Mouse (Mus musculus) neural tube, embryonic 10.5 days (tissue): ENCODE measurements around the gene Nap1l4.
A peak's percentile ranks its signal among the peaks of the same experiment; 100 is the strongest.

ENCODE experiments used
- DNase-seq: peaks from one replicate; pipeline ENCODE4 v3.0.0-alpha.2; 2017; ENCODE audit warnings: low spot score; ENCODE audit errors: extremely low spot score

The Nap1l4 gene

GRCm38 (mm10) chr7:143519333-143519732 is 29.6 kb downstream of the Nap1l4 start:
- DNase-seq = no peak

- no peak for DNase-seq
These were observed 34.5 kb downstream of the Nap1l4 start for GRCm38 (mm10) chr7:143514416-143514768.

- no peak for DNase-seq
These were observed 35.0 kb downstream of the Nap1l4 start for GRCm38 (mm10) chr7:143513763-143514415.

- no peak for DNase-seq
These were observed 37.6 kb downstream of the Nap1l4 start for GRCm38 (mm10) chr7:143511335-143511712.

GRCm38 (mm10) chr7:143510593-143511334 is 38.1 kb downstream of the Nap1l4 start:
- no peak for DNase-seq

- no peak for DNase-seq
These were observed 39.3 kb downstream of the Nap1l4 start for GRCm38 (mm10) chr7:143509566-143509965.

GRCm38 (mm10) chr7:143506675-143507074 is 42.2 kb downstream of the Nap1l4 start:
- peak; percentile 44 for DNase-seq

GRCm38 (mm10) chr7:143506271-143506670 is 42.6 kb downstream of the Nap1l4 start:
- no peak for DNase-seq

- DNase-seq = peak; percentile 73
These were observed 43.1 kb downstream of the Nap1l4 start for GRCm38 (mm10) chr7:143505823-143506222.

GRCm38 (mm10) chr7:143505411-143505810 is 43.5 kb downstream of the Nap1l4 start:
- no peak for DNase-seq

- DNase-seq = no peak
These were observed 45.0 kb downstream of the Nap1l4 start for GRCm38 (mm10) chr7:143503926-143504325.

GRCm38 (mm10) chr7:143502418-143503200 is 46.3 kb downstream of the Nap1l4 start, which contains the start of gene Phlda2:
Gene Phlda2, minus strand, starts transcription at chr7:143503150.
- DNase-seq = no peak

GRCm38 (mm10) chr7:143501643-143502417 is 47.1 kb downstream of the Nap1l4 start:
- peak; percentile 62 for DNase-seq

GRCm38 (mm10) chr7:143500912-143501311 is 48.0 kb downstream of the Nap1l4 start:
- DNase-seq = no peak

GRCm38 (mm10) chr7:143498584-143498983 is 50.3 kb downstream of the Nap1l4 start:
- no peak for DNase-seq

GRCm38 (mm10) chr7:143495104-143495961 is 53.6 kb downstream of the Nap1l4 start:
- DNase-seq = no peak

- no peak for DNase-seq
These were observed 55.2 kb downstream of the Nap1l4 start for GRCm38 (mm10) chr7:143493616-143494126.

GRCm38 (mm10) chr7:143489735-143490134 is 59.2 kb downstream of the Nap1l4 start:
- DNase-seq = no peak

- no peak for DNase-seq
These were observed 66.4 kb downstream of the Nap1l4 start for GRCm38 (mm10) chr7:143482541-143482940.

- DNase-seq = no peak
These were observed 67.0 kb downstream of the Nap1l4 start for GRCm38 (mm10) chr7:143481806-143482387.
